Mouse (Mus musculus): ENCODE measurements around the gene Ptprt. TPM values are rescaled to one million over a fixed set of nuclear protein-coding genes. Genes with fewer than 3 reads are reported as not detected.
"Not testable (repeated sequence)": the region's sequence is repeated elsewhere in the genome, so short reads cannot be mapped to it uniquely, and the experiment has no call there.

The Ptprt gene
- polyA plus RNA-seq, 1 experiment from 2014 or later: 4.0 TPM

GRCm38 (mm10) chr2:162172529-162172928, 488.4 kb downstream of the Ptprt start:
- no peak overlapping the region for H3K27ac ChIP-seq
- H3K4me2 ChIP-seq (ENCODE audit: low read length): no peak overlapping the region
- H3K27me3 ChIP-seq (ENCODE audit: insufficient read depth, low read length): no peaks in the 10 kb centered on the region
- no peaks in the 10 kb centered on the region for H3K9me3 ChIP-seq (replicated peaks; ENCODE audit: low read length)
- no peaks in the 10 kb centered on the region for H3K36me3 ChIP-seq (ENCODE audit: insufficient read depth, low read length)
- H3K4me3 ChIP-seq (replicated peaks; ENCODE audit: low read depth, low read length): no peak overlapping the region
- no peaks in the 10 kb centered on the region for H3K4me1 ChIP-seq (replicated peaks; ENCODE audit: insufficient read depth, low read length)
- ATAC-seq (replicated peaks; ENCODE audit: low FRiP score, low read depth) (no peak), DNase-seq (ENCODE audit: low spot score) (no peak)
- no peak overlapping the region for H3K9ac ChIP-seq (ENCODE audit: low read depth, low read length)
- TF ChIP-seq CTCF (IDR thresholded peaks at IDR 0.05; ENCODE audit: low read depth): no peak
- 53% methylated on average over 1 of the region's 1 CpGs for WGBS

- Histone ChIP-seq H3K27me3 (ENCODE audit: insufficient read depth, low read length) (no peaks in the 10 kb centered on the region), H3K4me1 (replicated peaks; ENCODE audit: insufficient read depth, low read length) (no peaks in the 10 kb centered on the region)
- 78% methylated on average over 3 of the region's 3 CpGs for WGBS
These were observed 519.0 kb downstream of the Ptprt start for GRCm38 (mm10) chr2:162141845-162142411.

GRCm38 (mm10) chr2:162136176-162136575, 524.8 kb downstream of the Ptprt start:
- not testable (repeated sequence) for H3K27ac ChIP-seq; H3K36me3 ChIP-seq (ENCODE audit: insufficient read depth, low read length); H3K4me1 ChIP-seq (replicated peaks; ENCODE audit: insufficient read depth, low read length); H3K9me3 ChIP-seq (replicated peaks; ENCODE audit: low read length); H3K4me2 ChIP-seq (ENCODE audit: low read length); H3K4me3 ChIP-seq (replicated peaks; ENCODE audit: low read depth, low read length); H3K9ac ChIP-seq (ENCODE audit: low read depth, low read length); DNase-seq (ENCODE audit: low spot score); ATAC-seq (replicated peaks; ENCODE audit: low FRiP score, low read depth); H3K27me3 ChIP-seq (ENCODE audit: insufficient read depth, low read length)
- 73% methylated on average over 3 of the region's 3 CpGs for WGBS

More at GRCm38 (mm10) chr2:162141845-162142411, 519.0 kb downstream of the Ptprt start:
- Histone ChIP-seq H3K4me2 (ENCODE audit: low read length) (no peak overlapping the region), H3K9ac (ENCODE audit: low read depth, low read length) (no peak overlapping the region), H3K36me3 (ENCODE audit: insufficient read depth, low read length) (no peaks in the 10 kb centered on the region), H3K9me3 (replicated peaks; ENCODE audit: low read length) (no peaks in the 10 kb centered on the region), H3K27ac (no peak overlapping the region), H3K4me3 (replicated peaks; ENCODE audit: low read depth, low read length) (no peak overlapping the region)
- DNase-seq (ENCODE audit: low spot score) (no peak), ATAC-seq (replicated peaks; ENCODE audit: low FRiP score, low read depth) (no peak)
- TF ChIP-seq CTCF (IDR thresholded peaks at IDR 0.05; ENCODE audit: low read depth): no peak

DNA sequence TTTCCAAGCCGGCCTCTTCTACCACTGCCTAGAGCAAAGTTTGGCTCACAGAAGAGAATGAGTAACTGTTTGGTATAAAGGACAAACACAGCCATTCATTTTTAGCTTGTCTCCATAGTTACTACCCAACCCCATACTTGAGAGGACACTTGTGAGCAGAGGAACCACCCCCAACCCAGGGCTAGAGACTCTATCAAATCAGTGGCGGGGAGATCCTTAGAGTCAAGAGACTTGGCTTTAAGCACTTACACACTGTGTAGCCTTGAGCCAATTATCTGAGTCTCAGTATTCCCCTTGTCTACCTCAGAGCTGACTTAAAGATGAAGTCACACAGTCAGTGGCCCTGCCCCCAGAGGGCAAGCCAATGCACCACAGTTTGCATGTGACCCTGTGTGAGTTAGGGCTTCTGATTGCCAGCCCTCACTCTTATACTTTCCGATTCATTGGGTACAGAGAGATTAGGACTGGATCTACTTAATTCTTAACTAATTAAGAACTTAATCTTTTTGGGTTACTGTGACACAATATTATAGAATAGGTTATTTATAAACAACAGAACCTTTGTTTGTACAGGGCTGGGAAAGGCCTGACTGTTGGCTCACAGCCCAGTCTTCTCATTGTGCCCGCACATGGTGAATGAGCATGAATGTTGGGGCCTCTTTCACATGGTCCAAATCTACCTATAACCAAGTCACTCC, 529.2 kb downstream of the Ptprt start:
- H3K27ac ChIP-seq: 0 out of 2 replicates have a peak overlapping the region, but pooled peaks have one; percentile 4
- no peak overlapping the region for H3K4me3 ChIP-seq (replicated peaks; ENCODE audit: low read depth, low read length)
- H3K4me1 ChIP-seq (replicated peaks; ENCODE audit: insufficient read depth, low read length): no peaks in the 10 kb centered on the region
- H3K36me3 ChIP-seq (ENCODE audit: insufficient read depth, low read length): no peaks in the 10 kb centered on the region
- H3K9me3 ChIP-seq (replicated peaks; ENCODE audit: low read length): no peaks in the 10 kb centered on the region
- H3K9ac ChIP-seq (ENCODE audit: low read depth, low read length): no peak overlapping the region
- peak; percentile 18 for DNase-seq (ENCODE audit: low spot score)
- 57% methylated on average over 4 of the region's 4 CpGs for WGBS
- no peak overlapping the region for H3K4me2 ChIP-seq (ENCODE audit: low read length)
- peak; percentile 12; the same call in 1 of the 2 replicates for TF ChIP-seq CTCF (IDR thresholded peaks at IDR 0.05; ENCODE audit: low read depth)
- H3K27me3 ChIP-seq (ENCODE audit: insufficient read depth, low read length): no peaks in the 10 kb centered on the region
- ATAC-seq (replicated peaks; ENCODE audit: low FRiP score, low read depth): peak; percentile 85

DNA sequence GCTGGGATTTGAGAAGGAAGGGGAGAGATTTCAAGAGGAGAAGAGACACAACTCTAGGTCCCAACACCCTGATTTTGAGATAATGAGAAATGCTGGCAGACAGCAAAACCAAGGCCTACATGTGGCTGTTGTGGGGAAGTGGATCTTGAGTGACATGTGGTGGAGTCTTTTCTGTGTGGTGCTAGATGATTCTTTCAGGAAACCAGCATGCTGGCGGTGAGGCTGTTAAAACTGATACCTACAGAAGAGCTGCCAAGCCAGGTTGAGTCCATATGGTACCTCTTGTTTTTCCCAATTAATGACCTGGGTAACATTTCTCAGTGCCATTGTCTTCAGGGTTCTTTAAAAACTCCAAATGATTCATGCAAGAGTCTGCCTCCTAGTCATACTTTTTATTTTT, 531.1 kb downstream of the Ptprt start:
- ATAC-seq (replicated peaks; ENCODE audit: low FRiP score, low read depth): no peak
- H3K4me1 ChIP-seq (replicated peaks; ENCODE audit: insufficient read depth, low read length): no peaks in the 10 kb centered on the region
- no peak overlapping the region for H3K4me2 ChIP-seq (ENCODE audit: low read length)

GRCm38 (mm10) chr2:162118041-162118440, 542.9 kb downstream of the Ptprt start:
- WGBS: 84% methylated on average over 2 of the region's 2 CpGs
- H3K4me1 ChIP-seq (replicated peaks; ENCODE audit: insufficient read depth, low read length): no peaks in the 10 kb centered on the region

More for the DNA sequence above, 531.1 kb downstream of the Ptprt start:
- Histone ChIP-seq H3K9ac (ENCODE audit: low read depth, low read length) (no peak overlapping the region), H3K27ac (no peak overlapping the region), H3K4me3 (replicated peaks; ENCODE audit: low read depth, low read length) (no peak overlapping the region), H3K9me3 (replicated peaks; ENCODE audit: low read length) (no peaks in the 10 kb centered on the region), H3K27me3 (ENCODE audit: insufficient read depth, low read length) (no peaks in the 10 kb centered on the region), H3K36me3 (ENCODE audit: insufficient read depth, low read length) (no peaks in the 10 kb centered on the region)
- TF ChIP-seq CTCF (IDR thresholded peaks at IDR 0.05; ENCODE audit: low read depth): no peak
- 81% methylated on average over 1 of the region's 1 CpGs for WGBS
- no peak for DNase-seq (ENCODE audit: low spot score)

More at GRCm38 (mm10) chr2:162118041-162118440, 542.9 kb downstream of the Ptprt start:
- Histone ChIP-seq H3K9ac (ENCODE audit: low read depth, low read length) (no peak overlapping the region), H3K4me3 (replicated peaks; ENCODE audit: low read depth, low read length) (no peak overlapping the region), H3K4me2 (ENCODE audit: low read length) (no peak overlapping the region), H3K9me3 (replicated peaks; ENCODE audit: low read length) (no peaks in the 10 kb centered on the region), H3K36me3 (ENCODE audit: insufficient read depth, low read length) (no peaks in the 10 kb centered on the region), H3K27ac (no peak overlapping the region), H3K27me3 (ENCODE audit: insufficient read depth, low read length) (no peaks in the 10 kb centered on the region)
- TF ChIP-seq CTCF (IDR thresholded peaks at IDR 0.05; ENCODE audit: low read depth): no peak
- no peak for DNase-seq (ENCODE audit: low spot score)
- no peak for ATAC-seq (replicated peaks; ENCODE audit: low FRiP score, low read depth)
